Mouse (Mus musculus) gastrocnemius, postnatal 25 days (tissue): ENCODE measurements around the gene Hspa4. TPM values are rescaled to one million over a fixed set of nuclear protein-coding genes. Genes with fewer than 3 reads are reported as not detected.
"Not testable (repeated sequence)": the region's sequence is repeated elsewhere in the genome, so short reads cannot be mapped to it uniquely, and the experiment has no call there.

ENCODE experiments used
- DNase-seq: peaks from one replicate; pipeline ENCODE4 v3.0.0; 2022
- long read RNA-seq, 2 experiments: library from polyadenylated mRNA; stranded (forward); transcript quantifications; one replicate each; pipeline ENCODE4 v2.0.0; 2021
- total RNA-seq, 2 experiments: library from RNA; stranded (reverse); gene quantifications; 1 replicate in 1 of 2; 2 replicates in 1 of 2; pipeline ENCODE4 v1.2.3; 2021

Hspa4 gene
- 10 to 100 TPM; 86.5 to 89.0 TPM for total RNA-seq
- long read RNA-seq, experiment 1, full-length matches to known transcripts, result 25 of 49 reads
- long read RNA-seq, experiment 1, partial matches to known transcripts, result 4 of 49 reads
- long read RNA-seq, experiment 1, other reads (novel, unspliced or antisense), result 20 of 49 reads
- long read RNA-seq, experiment 2, full-length matches to known transcripts, result 46 of 60 reads
- long read RNA-seq, experiment 2, partial matches to known transcripts, result 6 of 60 reads
- long read RNA-seq, experiment 2, other reads (novel, unspliced or antisense), result 8 of 60 reads

DNA sequence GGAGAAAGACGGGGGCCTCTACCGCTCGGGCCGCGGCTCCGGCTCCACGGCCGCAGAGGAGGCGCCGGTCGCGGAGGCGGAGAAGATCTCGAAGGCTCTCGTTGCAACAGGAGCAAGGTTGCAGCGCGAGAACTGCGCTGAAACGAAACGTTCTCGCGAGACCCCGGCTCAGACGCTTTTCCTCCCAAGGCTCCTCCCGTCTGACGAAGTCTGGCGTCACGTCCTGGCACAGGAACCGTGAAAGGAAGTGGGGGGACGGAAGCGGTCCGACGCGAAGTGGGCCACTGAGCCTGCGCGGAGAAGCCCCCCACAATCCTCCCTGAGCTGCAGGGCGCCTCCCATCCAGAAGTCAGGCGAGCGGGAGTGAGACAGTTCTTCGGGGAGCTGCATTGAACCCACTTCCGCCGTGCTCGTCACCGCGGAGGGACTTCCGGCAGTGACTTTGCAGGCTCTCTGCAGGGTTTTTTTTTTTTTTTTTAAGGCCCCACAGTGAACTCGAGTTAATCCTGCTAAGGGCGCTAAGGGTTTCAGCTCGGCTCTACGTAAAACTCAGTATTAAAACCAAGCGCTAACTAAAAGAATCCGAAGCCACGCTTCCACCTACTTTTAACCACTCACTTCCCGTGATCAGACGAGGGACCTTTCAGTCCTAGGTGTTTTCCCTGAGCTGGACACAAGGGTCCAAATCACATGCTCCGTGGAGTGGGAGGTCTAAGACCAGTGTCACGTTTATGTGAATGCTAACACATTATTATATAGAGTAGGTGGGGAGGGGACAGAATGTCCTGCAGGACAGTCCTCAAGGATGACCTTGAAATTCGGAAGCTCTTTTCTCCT is at the start of gene Hspa4:
TSS of gene Hspa4 (minus strand) at position 128 of the 837 bp plus-strand sequence.
- DNase-seq, result peak; percentile 98

DNA sequence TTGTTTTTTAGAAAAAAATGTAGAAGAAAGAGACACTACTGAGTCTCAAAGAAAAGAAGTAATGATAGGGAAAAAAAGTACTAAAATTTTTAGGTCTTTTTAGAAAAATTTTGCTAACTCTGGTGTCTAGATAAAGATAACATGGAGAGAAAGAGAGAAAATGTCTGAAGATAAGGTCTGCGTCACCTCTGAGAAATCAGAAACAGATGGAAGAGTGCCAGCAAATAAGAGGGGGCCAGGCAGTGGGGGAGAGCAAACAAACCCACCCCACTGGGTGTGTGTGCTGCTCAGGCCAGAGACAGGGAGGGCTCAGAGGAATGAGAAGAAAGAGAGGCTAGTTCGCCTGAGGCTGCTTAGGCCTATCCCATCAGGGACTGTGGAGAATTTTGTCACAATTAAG is 45.5 kb upstream of the Hspa4 start:
- no peak for DNase-seq

GRCm38 (mm10) chr11:53345328-53345727 is 45.1 kb upstream of the Hspa4 start:
- no peak for DNase-seq

DNA sequence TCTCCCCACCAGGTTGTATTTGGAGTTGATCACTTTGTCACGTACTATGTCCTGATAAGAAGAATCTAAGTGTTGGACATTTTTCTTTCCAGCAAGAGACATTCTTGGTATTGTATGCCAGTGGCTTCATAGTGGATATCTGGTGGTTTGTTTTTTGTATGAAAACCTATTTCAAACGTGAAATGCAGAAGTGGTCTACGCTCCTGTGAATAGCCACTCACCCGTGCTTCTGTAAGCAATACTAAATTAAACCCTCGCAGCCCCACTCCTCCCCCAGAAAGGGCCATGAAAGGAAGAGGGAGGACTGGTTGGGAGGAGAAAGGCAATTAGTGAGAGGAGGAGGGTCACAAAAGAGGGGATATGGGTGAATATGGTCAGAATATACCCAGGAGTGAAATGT is 42.5 kb upstream of the Hspa4 start:
- DNase-seq, result no peak

GRCm38 (mm10) chr11:53341019-53341418 is 40.8 kb upstream of the Hspa4 start:
- DNase-seq, result not testable (repeated sequence)

GRCm38 (mm10) chr11:53337684-53338083 is 37.4 kb upstream of the Hspa4 start:
- DNase-seq, result no peak

DNA sequence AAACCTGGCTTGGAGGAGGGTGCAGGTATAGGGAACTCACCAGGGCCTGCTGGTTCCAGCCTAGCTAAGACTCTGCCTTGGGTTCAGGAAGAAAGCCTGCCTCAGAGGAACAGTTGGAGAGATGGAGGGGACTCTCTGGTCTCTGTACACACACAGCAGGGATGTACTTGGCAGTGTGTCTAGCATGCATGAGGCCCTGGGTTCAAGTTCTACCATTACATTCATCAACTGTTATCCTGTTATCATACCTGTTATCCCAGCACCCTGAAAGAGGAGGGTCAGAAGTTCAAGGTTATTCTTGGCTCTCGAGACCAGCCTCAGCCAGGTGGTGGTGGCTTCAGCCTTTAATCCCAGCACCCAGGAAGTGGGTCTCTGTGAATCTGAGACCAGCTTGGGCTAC is 36.7 kb upstream of the Hspa4 start:
- no peak for DNase-seq

DNA sequence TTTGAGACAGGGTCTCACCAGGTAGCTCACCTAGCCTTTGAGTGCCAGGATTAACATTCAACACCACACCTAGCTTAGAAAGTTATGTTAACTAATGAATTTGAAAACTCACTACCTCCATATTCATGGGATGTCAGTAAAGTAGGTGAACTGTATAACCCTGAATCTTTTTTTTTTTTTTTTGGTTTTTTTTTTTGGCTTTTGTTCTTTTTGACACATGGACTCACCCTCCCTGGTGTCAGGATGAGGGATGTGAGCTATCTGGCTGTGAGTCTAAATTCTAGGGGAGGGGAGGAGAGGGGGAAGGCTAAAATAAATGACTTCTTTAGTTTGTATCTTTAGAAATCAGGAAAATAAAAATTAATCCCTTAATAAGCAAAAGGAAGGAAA is 35.9 kb upstream of the Hspa4 start:
- DNase-seq, result no peak

GRCm38 (mm10) chr11:53335505-53336181 is 35.4 kb upstream of the Hspa4 start:
- no peak for DNase-seq

GRCm38 (mm10) chr11:53332076-53332680 is 31.9 kb upstream of the Hspa4 start:
- DNase-seq, result no peak

GRCm38 (mm10) chr11:53331121-53331520 is 30.9 kb upstream of the Hspa4 start:
- DNase-seq, result no peak

GRCm38 (mm10) chr11:53330325-53330724 is 30.1 kb upstream of the Hspa4 start:
- DNase-seq, result no peak

GRCm38 (mm10) chr11:53324512-53324968 is 24.3 kb upstream of the Hspa4 start, which contains the start of gene Zcchc10:
Zcchc10 (plus strand) TSS chr11:53324679.
- peak; percentile 81 for DNase-seq

- DNase-seq, result not testable (repeated sequence)
These were observed 19.6 kb upstream of the Hspa4 start for GRCm38 (mm10) chr11:53319867-53320266.

GRCm38 (mm10) chr11:53318568-53318967 is 18.3 kb upstream of the Hspa4 start:
- DNase-seq, result not testable (repeated sequence)

GRCm38 (mm10) chr11:53318041-53318440 is 17.8 kb upstream of the Hspa4 start:
- DNase-seq, result no peak

- DNase-seq, result no peak
These were observed 16.7 kb upstream of the Hspa4 start for GRCm38 (mm10) chr11:53316996-53317395.

DNA sequence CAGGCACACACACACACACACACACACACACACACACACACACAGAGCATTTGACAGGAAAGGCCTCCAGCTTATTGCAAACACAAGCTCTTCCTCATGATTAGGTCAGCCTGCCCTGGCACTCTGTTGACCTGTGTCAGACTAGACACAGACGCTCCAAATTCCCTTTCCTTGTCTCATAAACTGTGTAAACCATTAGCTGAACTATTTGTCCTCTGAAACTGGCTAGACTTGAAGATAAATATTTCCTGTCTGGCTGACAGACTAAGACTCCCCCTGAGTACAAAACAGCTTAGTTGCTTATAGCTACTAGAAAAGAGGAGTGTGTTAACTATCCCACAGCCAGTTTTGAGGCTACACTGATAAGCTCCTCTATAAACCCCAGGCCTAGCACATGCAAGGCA is 14.5 kb upstream of the Hspa4 start:
- DNase-seq, result no peak

- not testable (repeated sequence) for DNase-seq
These were observed 12.6 kb upstream of the Hspa4 start for GRCm38 (mm10) chr11:53312823-53313222.

DNA sequence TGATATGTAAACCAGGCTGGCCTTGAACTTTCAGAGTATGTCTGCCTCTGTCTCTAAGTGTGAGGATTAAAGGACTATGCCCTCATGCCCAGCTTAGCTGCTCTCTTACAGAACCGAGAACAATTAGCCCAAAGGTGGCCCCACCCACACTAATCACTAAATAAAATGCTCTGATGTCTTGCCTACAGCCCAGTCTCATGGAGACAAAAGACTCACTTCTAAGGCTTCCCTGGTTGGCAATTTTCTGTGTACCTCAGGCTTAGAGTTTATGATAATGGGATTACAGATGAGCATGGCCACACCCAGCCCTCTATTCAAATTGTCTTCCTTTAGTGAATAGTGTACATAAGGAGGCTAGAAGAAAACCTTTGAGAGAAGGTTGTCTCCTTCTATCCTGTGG is 11.1 kb upstream of the Hspa4 start:
- no peak for DNase-seq

DNA sequence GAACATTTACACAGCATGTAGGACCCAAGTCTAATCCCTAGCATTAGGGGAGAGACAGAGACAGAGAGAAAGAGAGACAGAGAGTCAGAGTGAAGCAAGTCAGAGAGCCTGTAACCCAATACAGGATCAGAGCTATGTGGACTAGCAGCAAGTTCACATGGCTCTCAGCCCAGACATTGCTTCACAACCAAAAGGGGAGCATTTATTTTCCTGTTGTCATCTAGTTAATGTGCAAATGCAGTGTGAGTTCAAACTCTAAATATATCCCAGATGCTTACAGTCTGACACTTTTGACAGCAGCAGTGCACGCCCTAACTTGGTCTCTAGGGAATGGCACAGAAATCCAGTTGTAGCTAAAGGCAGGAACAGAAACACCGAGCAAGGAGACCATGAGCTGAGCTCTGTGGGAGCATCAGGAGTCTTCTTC is 8.6 kb upstream of the Hspa4 start:
- peak; percentile 82 for DNase-seq

DNA sequence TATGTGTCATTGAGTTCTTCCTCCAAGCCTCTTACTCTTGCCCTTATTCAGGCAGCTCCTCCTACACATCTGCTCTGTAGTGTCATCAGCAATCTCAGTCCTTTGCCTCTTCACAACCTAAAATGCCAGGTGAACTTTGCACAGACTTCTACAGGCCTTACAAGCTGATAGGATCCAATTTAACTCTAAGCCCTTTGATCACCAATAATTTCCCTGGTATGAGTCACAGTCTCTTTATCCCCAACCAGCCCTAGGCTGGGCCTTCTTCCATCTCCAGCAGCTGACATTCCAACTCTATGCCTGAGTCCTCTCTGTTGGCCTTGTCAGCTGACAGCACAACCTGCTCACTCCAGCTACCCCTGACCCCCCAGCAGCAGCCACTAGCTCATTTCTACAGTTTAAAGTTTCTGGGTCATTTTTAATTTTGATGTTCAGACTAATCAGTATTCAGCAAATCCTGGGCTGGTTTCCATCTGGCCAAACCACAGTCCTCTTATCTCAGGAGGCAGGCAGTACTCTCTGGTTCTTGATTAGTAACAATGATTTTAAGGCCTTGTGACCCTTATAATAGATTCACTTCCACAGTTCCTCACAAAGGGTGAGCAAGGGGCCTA is 8.1 kb upstream of the Hspa4 start:
- DNase-seq, result peak; percentile 66
